Mouse (Mus musculus) kidney, adult 10 weeks (tissue): ENCODE results near the gene Olfr362. TPM values are rescaled to one million over a fixed set of nuclear protein-coding genes. Genes with fewer than 3 reads are reported as not detected.

Experiments used
- polyA plus RNA-seq: library from polyadenylated mRNA; stranded (reverse); fragments of 350-450 nt; fragmentation: Illumina TruSeq; extraction: RNeasy Lipid Tissue Mini Kit (QIAGEN cat#74804); gene quantifications from one replicate; pipeline ENCODE4 v1.2.3, GENCODE M21; 2014; ENCODE audit warnings: low read depth, low replicate concordance

The Olfr362 gene
- polyA plus RNA-seq: not detected

GRCm38 (mm10) chr2:37117810-37118209 is at the start of gene Olfr362:
Gene Olfr362, minus strand, starts transcription at chr2:37117910.

GRCm38 (mm10) chr2:37139022-37139421 is 21.3 kb upstream of the Olfr362 start, which contains the start of gene Olfr364-ps1:
Gene Olfr364-ps1, plus strand, starts transcription at chr2:37139322.

GRCm38 (mm10) chr2:37089190-37089589 is 28.5 kb downstream of the Olfr362 start, which contains the start of gene Olfr361:
Gene Olfr361, minus strand, starts transcription at chr2:37089290.

GRCm38 (mm10) chr2:37065446-37065845 is 52.3 kb downstream of the Olfr362 start, which contains the start of gene Olfr360:
Gene Olfr360, plus strand, starts transcription at chr2:37065746.

Other genes with a start within 250 kb of the Olfr362 start
- not detected for gene Olfr352, start 249.4 kb downstream of the Olfr362 start, polyA plus RNA-seq
- gene Olfr353, start 225.0 kb downstream of the Olfr362 start, polyA plus RNA-seq: not detected
- not detected for gene Olfr354, start 212.2 kb downstream of the Olfr362 start, polyA plus RNA-seq
- not detected for gene Olfr355, start 189.0 kb downstream of the Olfr362 start, polyA plus RNA-seq
- not detected for gene Olfr356, start 180.8 kb downstream of the Olfr362 start, polyA plus RNA-seq
- not detected for gene Olfr357, start 124.1 kb downstream of the Olfr362 start, polyA plus RNA-seq
- not detected for gene Olfr358, start 108.6 kb downstream of the Olfr362 start, polyA plus RNA-seq
- not detected for gene Olfr360, start 52.2 kb downstream of the Olfr362 start, polyA plus RNA-seq
- not detected for gene Olfr361, start 28.6 kb downstream of the Olfr362 start, polyA plus RNA-seq
- gene Olfr364-ps1, start 21.4 kb upstream of the Olfr362 start, polyA plus RNA-seq: not detected
- gene Olfr365, start 70.3 kb upstream of the Olfr362 start, polyA plus RNA-seq: not detected
- not detected for gene Olfr366, start 93.7 kb upstream of the Olfr362 start, polyA plus RNA-seq
- gene Olfr368, start 208.6 kb upstream of the Olfr362 start, polyA plus RNA-seq: not detected
- gene Pdcl, start 241.4 kb upstream of the Olfr362 start, polyA plus RNA-seq: 62.8 TPM